Mouse (Mus musculus): Measurements from ENCODE around the gene Ccdc177. TPM values are rescaled to one million over a fixed set of nuclear protein-coding genes. Genes with fewer than 3 reads are reported as not detected.
A peak's percentile ranks its signal among the peaks of the same experiment; 100 is the strongest.

The Ccdc177 gene
- polyA plus RNA-seq, 1 experiment, result 4.9 TPM

DNA sequence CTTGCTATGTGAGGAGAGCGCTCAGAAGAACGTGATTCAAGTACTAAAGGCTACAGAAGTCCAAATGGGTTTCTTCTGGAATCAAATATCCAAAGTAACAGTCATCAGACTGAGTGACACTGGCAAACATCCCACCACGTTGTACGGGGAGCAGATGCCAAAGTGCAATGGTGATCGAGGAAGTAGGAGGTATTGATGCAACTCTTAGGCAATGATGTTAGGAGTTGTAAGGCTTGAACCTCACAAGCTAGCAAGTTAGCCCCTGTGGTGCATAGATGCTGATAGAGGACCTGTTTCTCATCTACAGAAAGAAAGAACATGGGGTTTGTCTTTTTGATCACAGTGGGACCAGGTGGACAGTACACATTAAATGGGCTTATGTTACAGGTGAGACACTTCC is 2.5 kb upstream of the Ccdc177 start:
- H3K27ac ChIP-seq (ENCODE audit: insufficient read depth, low read length), result no peak overlapping the region
- no peaks in the 10 kb centered on the region; the same call in 1 of the 2 replicates for H3K4me1 ChIP-seq (ENCODE audit: control insufficient read depth, insufficient read depth, low read length)
- 73% methylated on average over 5 of the region's 5 CpGs for WGBS
- H3K27me3 ChIP-seq (ENCODE audit: control insufficient read depth, insufficient read depth, low read length), result no peaks in the 10 kb centered on the region
- TF ChIP-seq CTCF (IDR thresholded peaks at IDR 0.05; ENCODE audit: borderline replicate concordance, insufficient read depth, low read depth, low read length), result no peak
- no peak for TF ChIP-seq POLR2A (IDR thresholded peaks at IDR 0.05; ENCODE audit: borderline replicate concordance, insufficient read depth, low read length)
- no peak overlapping the region for H3K4me3 ChIP-seq (replicated peaks; ENCODE audit: insufficient read depth, low read depth, low read length)
- DNase-seq, result no peak

GRCm38 (mm10) chr12:80759713-80760395 is 633 bp downstream of the Ccdc177 start:
- TF ChIP-seq POLR2A (IDR thresholded peaks at IDR 0.05; ENCODE audit: borderline replicate concordance, insufficient read depth, low read length) (no peak), CTCF (IDR thresholded peaks at IDR 0.05; ENCODE audit: borderline replicate concordance, insufficient read depth, low read depth, low read length) (no peak)
- DNase-seq, result peak in 1 of 2 experiments; percentile 51
- no peaks in the 10 kb centered on the region for H3K27me3 ChIP-seq (ENCODE audit: control insufficient read depth, insufficient read depth, low read length)
- H3K4me1 ChIP-seq (ENCODE audit: control insufficient read depth, insufficient read depth, low read length), result no peaks in the 10 kb centered on the region; the same call in 1 of the 2 replicates
- WGBS, result under 1% methylated on average over 22 of the region's 22 CpGs
- H3K4me3 ChIP-seq (replicated peaks; ENCODE audit: insufficient read depth, low read depth, low read length), result peak overlapping the region; percentile 85
- H3K27ac ChIP-seq (ENCODE audit: insufficient read depth, low read length), result peak overlapping the region; percentile 79

- H3K27ac ChIP-seq (ENCODE audit: insufficient read depth, low read length), result peak overlapping the region; percentile 79
- peak overlapping the region; percentile 85 for H3K4me3 ChIP-seq (replicated peaks; ENCODE audit: insufficient read depth, low read depth, low read length)
- H3K4me1 ChIP-seq (ENCODE audit: control insufficient read depth, insufficient read depth, low read length), result no peaks in the 10 kb centered on the region; the same call in 1 of the 2 replicates
- WGBS, result 15% methylated on average over 13 of the region's 13 CpGs
- DNase-seq, result no peak
- no peaks in the 10 kb centered on the region for H3K27me3 ChIP-seq (ENCODE audit: control insufficient read depth, insufficient read depth, low read length)
- TF ChIP-seq POLR2A (IDR thresholded peaks at IDR 0.05; ENCODE audit: borderline replicate concordance, insufficient read depth, low read length) (no peak), CTCF (IDR thresholded peaks at IDR 0.05; ENCODE audit: borderline replicate concordance, insufficient read depth, low read depth, low read length) (no peak)
These were observed 1.1 kb downstream of the Ccdc177 start for GRCm38 (mm10) chr12:80759387-80759712.

DNA sequence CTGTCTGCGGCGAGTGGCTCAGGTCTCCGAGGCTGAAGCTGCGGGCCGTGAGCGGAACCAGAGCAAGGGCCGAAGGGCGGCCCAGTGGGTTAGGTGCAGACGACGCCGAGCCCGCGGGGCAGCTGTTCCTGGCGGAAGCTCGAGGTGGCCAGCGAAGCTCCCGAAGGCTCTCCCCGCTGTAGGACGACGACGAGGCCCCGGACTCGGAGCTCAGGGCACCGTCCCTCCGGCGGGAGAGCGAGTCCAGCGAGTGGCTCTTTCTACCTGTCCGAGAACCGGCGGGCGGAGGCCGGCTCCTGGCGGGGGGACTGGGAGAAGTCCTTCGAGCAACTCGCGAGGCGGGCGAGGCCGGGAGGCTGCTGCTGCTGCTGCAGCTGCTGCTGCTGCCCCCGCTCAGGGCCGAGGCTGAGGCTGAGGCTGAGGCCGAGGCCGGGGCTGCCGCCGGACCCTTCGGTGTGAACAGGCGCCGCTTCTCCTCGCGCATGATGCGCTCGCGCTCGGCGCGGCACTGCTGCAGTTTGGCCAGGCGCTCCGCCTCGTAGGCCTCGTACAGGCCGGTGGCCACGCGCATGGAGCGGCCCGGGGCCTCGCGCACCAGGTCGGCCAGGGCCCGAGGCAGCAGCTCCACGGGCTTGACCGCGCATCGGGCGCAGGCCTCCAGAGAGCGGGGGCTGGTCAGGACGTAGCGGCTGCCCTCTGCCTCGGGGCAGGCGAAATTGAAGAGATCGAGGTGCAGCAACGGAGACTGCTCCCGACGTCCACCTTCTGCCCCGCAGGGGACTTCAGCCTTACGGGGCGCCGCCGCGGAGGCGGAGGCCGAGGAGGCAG is 1.7 kb downstream of the Ccdc177 start:
- no peak overlapping the region for H3K27ac ChIP-seq (ENCODE audit: insufficient read depth, low read length)
- peak; percentile 27 to 57 for DNase-seq
- no peaks in the 10 kb centered on the region; the same call in 1 of the 2 replicates for H3K4me1 ChIP-seq (ENCODE audit: control insufficient read depth, insufficient read depth, low read length)
- WGBS, result 48% methylated on average over 92 of the region's 92 CpGs
- H3K27me3 ChIP-seq (ENCODE audit: control insufficient read depth, insufficient read depth, low read length), result no peaks in the 10 kb centered on the region
- peak overlapping the region; percentile 85 for H3K4me3 ChIP-seq (replicated peaks; ENCODE audit: insufficient read depth, low read depth, low read length)
- no peak for TF ChIP-seq POLR2A (IDR thresholded peaks at IDR 0.05; ENCODE audit: borderline replicate concordance, insufficient read depth, low read length)
- TF ChIP-seq CTCF (IDR thresholded peaks at IDR 0.05; ENCODE audit: borderline replicate concordance, insufficient read depth, low read depth, low read length), result no peak

DNA sequence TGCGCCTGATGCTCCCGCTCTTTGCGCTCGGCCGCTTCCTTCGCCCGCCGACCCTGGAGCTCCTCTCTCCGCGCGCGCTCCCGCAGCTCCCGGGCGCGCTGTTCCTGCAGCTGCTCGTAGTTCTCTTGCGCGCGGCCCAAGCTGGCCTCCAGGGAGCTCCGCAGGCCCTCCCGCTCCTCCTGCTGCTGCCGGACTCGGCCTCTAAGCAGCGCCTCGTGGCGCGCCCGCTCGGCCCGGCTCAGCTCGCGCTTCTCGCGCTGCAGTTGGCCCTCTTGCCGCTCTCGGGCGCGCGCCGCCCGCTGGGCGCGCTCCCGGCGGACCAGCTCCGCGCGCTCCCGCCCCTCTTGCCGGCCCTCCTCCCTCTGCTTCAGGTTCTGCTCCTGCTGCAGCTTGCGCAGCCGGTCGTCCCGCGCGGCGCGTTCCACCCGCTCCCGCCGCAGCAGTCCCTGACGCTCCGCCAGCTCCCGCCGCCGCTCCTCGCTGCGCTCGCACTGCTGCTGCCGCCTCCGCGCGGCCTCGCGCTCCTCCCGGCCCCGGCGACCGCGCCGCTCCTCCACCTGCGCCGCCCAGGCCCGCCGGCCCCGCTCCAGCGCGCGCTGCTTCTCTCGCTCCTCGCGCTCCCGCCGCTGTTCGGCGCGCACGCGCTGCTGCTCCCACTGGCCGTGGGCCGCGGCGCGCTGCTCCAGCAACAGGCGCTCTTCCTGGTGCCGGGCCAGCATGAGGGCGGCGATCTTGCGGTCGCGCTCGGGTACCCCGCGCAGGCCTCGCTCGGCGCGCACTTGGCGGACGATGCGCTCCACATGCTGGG is 2.5 kb downstream of the Ccdc177 start:
- peak overlapping the region; percentile 26 for H3K4me3 ChIP-seq (replicated peaks; ENCODE audit: insufficient read depth, low read depth, low read length)
- no peaks in the 10 kb centered on the region; the same call in 1 of the 2 replicates for H3K4me1 ChIP-seq (ENCODE audit: control insufficient read depth, insufficient read depth, low read length)
- TF ChIP-seq POLR2A (IDR thresholded peaks at IDR 0.05; ENCODE audit: borderline replicate concordance, insufficient read depth, low read length) (no peak), CTCF (IDR thresholded peaks at IDR 0.05; ENCODE audit: borderline replicate concordance, insufficient read depth, low read depth, low read length) (no peak)
- no peaks in the 10 kb centered on the region for H3K27me3 ChIP-seq (ENCODE audit: control insufficient read depth, insufficient read depth, low read length)
- WGBS, result 54% methylated on average over 122 of the region's 122 CpGs
- peak; percentile 54 to 61 for DNase-seq
- peak overlapping the region; percentile 37; the same call in 1 of the 2 replicates for H3K27ac ChIP-seq (ENCODE audit: insufficient read depth, low read length)

DNA sequence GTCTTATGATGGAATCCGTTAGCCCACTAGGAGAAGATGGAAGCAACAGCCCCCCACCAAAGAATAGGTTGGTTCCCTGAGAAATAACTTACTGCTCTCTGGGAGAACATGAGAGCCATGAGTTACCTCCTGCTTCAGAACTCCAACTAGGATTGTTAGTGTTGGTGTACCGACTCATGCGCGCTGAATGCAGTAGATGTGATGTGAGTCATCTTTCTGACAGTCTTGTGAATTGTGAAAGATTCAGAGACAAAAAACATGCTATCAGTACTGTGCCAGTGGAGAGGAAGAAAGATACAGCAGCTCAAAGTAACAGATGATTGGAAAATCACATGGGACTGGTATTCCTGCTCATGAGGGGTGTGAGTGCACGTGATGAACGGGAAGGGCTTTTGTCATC is 8.9 kb downstream of the Ccdc177 start:
- no peak overlapping the region for H3K27ac ChIP-seq (ENCODE audit: insufficient read depth, low read length)
- no peak for TF ChIP-seq POLR2A (IDR thresholded peaks at IDR 0.05; ENCODE audit: borderline replicate concordance, insufficient read depth, low read length)
- TF ChIP-seq CTCF (IDR thresholded peaks at IDR 0.05; ENCODE audit: borderline replicate concordance, insufficient read depth, low read depth, low read length), result no peak
- DNase-seq, result no peak
- H3K4me1 ChIP-seq (ENCODE audit: control insufficient read depth, insufficient read depth, low read length), result no peaks in the 10 kb centered on the region
- WGBS, result 90% methylated on average over 6 of the region's 6 CpGs
- no peak overlapping the region for H3K4me3 ChIP-seq (replicated peaks; ENCODE audit: insufficient read depth, low read depth, low read length)
- H3K27me3 ChIP-seq (ENCODE audit: control insufficient read depth, insufficient read depth, low read length), result no peaks in the 10 kb centered on the region

DNA sequence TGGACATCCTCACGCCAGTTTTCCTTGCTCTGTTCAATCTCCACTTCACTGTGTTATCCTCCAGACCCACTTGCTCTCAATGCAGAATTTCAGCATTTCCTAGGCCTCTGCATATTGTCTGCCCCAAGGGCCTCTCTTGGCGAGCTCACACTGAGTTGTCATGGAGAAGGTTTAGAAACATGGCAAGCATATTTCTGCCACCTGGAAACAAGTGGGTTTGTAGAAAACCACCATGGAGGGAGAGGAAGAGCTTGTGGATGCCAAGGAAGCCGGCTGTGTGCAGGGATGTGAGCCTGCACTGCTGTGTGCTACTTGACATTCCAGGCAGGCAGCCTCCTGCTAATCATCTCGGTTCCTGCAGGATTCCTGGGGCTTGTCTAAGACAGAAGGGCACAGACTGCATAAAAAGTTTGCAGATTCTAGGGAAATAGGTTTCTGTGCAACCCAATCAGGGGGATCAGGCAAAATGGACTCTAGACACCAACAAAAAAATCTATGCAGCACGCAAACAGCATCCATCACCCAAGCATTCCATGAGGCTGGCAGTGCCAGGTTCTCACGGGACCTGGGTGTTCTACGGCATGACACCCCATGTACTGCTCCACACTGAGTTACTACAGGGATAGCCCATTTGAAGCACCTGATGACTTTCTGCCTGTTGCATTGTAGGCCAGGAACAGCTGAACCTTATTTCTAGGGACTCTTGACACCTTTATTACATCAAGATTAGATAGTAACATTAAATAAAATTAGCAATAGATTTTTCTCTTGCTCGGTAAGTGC is 14.3 kb downstream of the Ccdc177 start:
- H3K4me3 ChIP-seq (replicated peaks; ENCODE audit: insufficient read depth, low read depth, low read length), result no peak overlapping the region
- 39% methylated on average over 8 of the region's 8 CpGs for WGBS
- no peak for DNase-seq
- TF ChIP-seq POLR2A (IDR thresholded peaks at IDR 0.05; ENCODE audit: borderline replicate concordance, insufficient read depth, low read length) (no peak), CTCF (IDR thresholded peaks at IDR 0.05; ENCODE audit: borderline replicate concordance, insufficient read depth, low read depth, low read length) (no peak)
- no peak overlapping the region for H3K27ac ChIP-seq (ENCODE audit: insufficient read depth, low read length)
- no peaks in the 10 kb centered on the region for H3K27me3 ChIP-seq (ENCODE audit: control insufficient read depth, insufficient read depth, low read length)
- H3K4me1 ChIP-seq (ENCODE audit: control insufficient read depth, insufficient read depth, low read length), result no peaks in the 10 kb centered on the region
